Mouse (Mus musculus) lung, postnatal 0 days (tissue): ENCODE data around the gene Col8a2. TPM values are rescaled to one million over a fixed set of nuclear protein-coding genes. Genes with fewer than 3 reads are reported as not detected.

ENCODE experiments used
- ATAC-seq: fragments of 200-750 bp; cut with Nextera tagmentation; 2 replicates; pipeline ENCODE4 v1.8.0; 2017; ENCODE audit warnings: moderate library complexity
- DNase-seq: peaks from one replicate; pipeline ENCODE4 v3.0.0-alpha.2; 2016; ENCODE audit warnings: low spot score
- H3K27ac ChIP-seq: fragments of 300-500 bp; sonication (generic); 2 replicates; pipeline ENCODE4 v1.5.1; 2014; ENCODE audit warnings: antibody characterized with exemption, mild to moderate bottlenecking, low read length, mixed read lengths
- H3K27me3 ChIP-seq: fragments of 300-500 bp; sonication (generic); replicated peaks from 2 replicates; pipeline ENCODE4 v1.6.1; 2014; ENCODE audit warnings: low read length, mixed read lengths; ENCODE audit not compliant: insufficient read depth
- H3K36me3 ChIP-seq: fragments of 300-500 bp; sonication (generic); 2 replicates; pipeline ENCODE4 v1.6.1; 2014; ENCODE audit warnings: low read length, mixed read lengths; ENCODE audit not compliant: insufficient read depth
- H3K4me1 ChIP-seq: fragments of 300-500 bp; sonication (generic); 2 replicates; pipeline ENCODE4 v1.6.1; 2014; ENCODE audit warnings: antibody characterized with exemption, low read depth, low read length, mixed read lengths; ENCODE audit not compliant: insufficient read depth
- H3K4me2 ChIP-seq: fragments of 300-500 bp; sonication (generic); replicated peaks from 2 replicates; pipeline ENCODE4 v1.6.1; 2014; ENCODE audit warnings: low read depth, mild to moderate bottlenecking, low read length, moderate library complexity, mixed read lengths
- H3K4me3 ChIP-seq: fragments of 300-500 bp; sonication (generic); 2 replicates; pipeline ENCODE4 v1.5.1; 2014; ENCODE audit warnings: low read depth, low read length
- H3K9ac ChIP-seq: fragments of 300-500 bp; sonication (generic); replicated peaks from 2 replicates; pipeline ENCODE4 v1.6.1; 2014; ENCODE audit warnings: low read depth, mild to moderate bottlenecking
- H3K9me3 ChIP-seq: fragments of 300-500 bp; sonication (generic); 2 replicates; pipeline ENCODE4 v1.6.1; 2016; ENCODE audit warnings: low read length, mixed read lengths
- CTCF ChIP-seq: IDR thresholded peaks from 2 replicates; pipeline ENCODE4 v1.5.1; 2016; ENCODE audit warnings: antibody characterized with exemption, mild to moderate bottlenecking
- EP300 ChIP-seq: IDR thresholded peaks from 2 replicates; pipeline ENCODE4 v1.6.1; 2016; ENCODE audit warnings: antibody characterized with exemption, mild to moderate bottlenecking, control low read depth
- WGBS: fragments of 180-500 bp; shearing (Covaris S2); extraction: QIAGEN DNeasy Blood & Tissue Kit; methylation state at CpG from one replicate; pipeline ENCODE4 v1.1.7; 2014; 5-methylcytosine and 5-hydroxymethylcytosine counted together
- polyA plus RNA-seq: library from polyadenylated mRNA; unstranded; fragments of >200 nt; fragmentation: Nextera tagmentation; extraction: Ambion mirVana; gene quantifications from 2 replicates; pipeline ENCODE4 v1.2.1, GENCODE M21; 2015

The Col8a2 gene
- polyA plus RNA-seq, 1 experiment from 2014 or later: 1.4 TPM

- Histone ChIP-seq H3K27me3 (peaks cover 3% of the 10 kb centered on the region; the same call in 1 of the 2 replicates), H3K4me2 (no peak overlapping the region), H3K4me1 (peaks cover 10% of the 10 kb centered on the region; the same call in 1 of the 2 replicates), H3K9ac (no peak overlapping the region), H3K9me3 (no peaks in the 10 kb centered on the region), H3K36me3 (no peaks in the 10 kb centered on the region), H3K4me3 (no peak overlapping the region), H3K27ac (no peak overlapping the region)
- ATAC-seq (no peak), DNase-seq (no peak)
- no peak for TF ChIP-seq EP300
- TF ChIP-seq CTCF: no peak
- WGBS: 67% methylated on average over 6 of the region's 6 CpGs
Observed at GRCm38 (mm10) chr4:126295152-126295551, 8.6 kb downstream of the Col8a2 start.

DNA sequence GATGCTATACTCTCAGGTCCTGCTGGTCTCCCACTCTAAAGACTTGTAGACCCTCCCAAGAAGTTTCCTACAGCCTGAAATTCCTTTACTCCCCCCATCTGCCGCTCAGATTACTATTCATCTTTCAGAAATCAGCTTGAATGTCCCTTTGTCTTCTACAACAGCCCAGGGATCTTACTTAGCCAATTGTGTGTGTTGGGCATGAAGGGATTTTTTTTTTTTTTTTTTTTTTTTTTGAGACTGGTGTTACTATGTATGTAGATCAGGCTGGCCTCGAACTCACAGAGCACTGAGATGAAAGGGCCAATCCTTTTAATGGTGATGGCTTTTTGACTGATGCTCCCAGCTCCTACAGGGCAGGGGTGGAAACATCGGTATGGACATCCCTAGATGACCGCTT, 9.3 kb downstream of the Col8a2 start:
- Histone ChIP-seq H3K4me2 (no peak overlapping the region), H3K27ac (no peak overlapping the region), H3K36me3 (no peaks in the 10 kb centered on the region), H3K9me3 (no peaks in the 10 kb centered on the region), H3K27me3 (peaks cover 10% of the 10 kb centered on the region), H3K9ac (no peak overlapping the region), H3K4me1 (peaks cover 15% of the 10 kb centered on the region), H3K4me3 (no peak overlapping the region)
- TF ChIP-seq EP300 (no peak), CTCF (no peak)
- DNase-seq: no peak
- 43% methylated on average over 4 of the region's 4 CpGs for WGBS
- ATAC-seq: no peak

DNA sequence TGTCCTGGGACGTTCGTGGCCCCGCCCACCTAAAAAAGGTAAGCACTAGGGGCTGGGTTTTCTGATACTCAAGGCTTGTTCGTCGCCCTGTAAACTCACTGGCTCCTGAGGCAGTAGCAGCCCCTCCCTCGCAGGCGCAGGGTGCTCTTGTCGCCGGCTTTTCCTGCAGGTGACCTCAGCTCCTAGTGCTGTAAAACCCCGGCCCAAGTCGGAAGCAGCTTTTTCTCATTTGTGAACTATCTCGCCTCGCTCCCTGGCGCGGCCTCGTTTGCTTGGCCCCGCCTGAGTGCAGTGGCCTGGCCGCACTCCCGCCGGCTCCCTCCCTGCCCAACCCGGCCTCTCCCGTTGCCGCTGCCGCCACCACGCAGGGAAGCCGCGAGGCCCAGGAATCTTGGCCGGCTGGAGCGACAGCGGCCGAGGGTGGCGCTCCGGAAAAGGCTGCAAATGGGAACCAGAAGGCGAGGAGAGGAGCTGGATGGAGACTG, 10.1 kb downstream of the Col8a2 start:
- DNase-seq (peak; percentile 74), ATAC-seq (peak; percentile 80)
- Histone ChIP-seq H3K36me3 (no peaks in the 10 kb centered on the region), H3K9me3 (no peaks in the 10 kb centered on the region), H3K4me2 (peak overlapping the region; percentile 56), H3K4me3 (peak overlapping the region; percentile 21; the same call in 1 of the 2 replicates), H3K9ac (0 out of 2 replicates have a peak overlapping the region, but pooled peaks have one; percentile 32), H3K4me1 (peaks cover 22% of the 10 kb centered on the region), H3K27me3 (peaks cover 13% of the 10 kb centered on the region), H3K27ac (peak overlapping the region; percentile 51)
- WGBS: under 1% methylated on average over 33 of the region's 34 CpGs
- TF ChIP-seq CTCF: peak; percentile 51
- no peak for TF ChIP-seq EP300

GRCm38 (mm10) chr4:126300916-126301583, 14.5 kb downstream of the Col8a2 start:
- DNase-seq: no peak
- Histone ChIP-seq H3K4me2 (peak overlapping the region; percentile 54), H3K4me3 (peak overlapping the region; percentile 31), H3K27me3 (peaks cover 13% of the 10 kb centered on the region), H3K9me3 (no peaks in the 10 kb centered on the region), H3K9ac (no peak overlapping the region), H3K36me3 (no peaks in the 10 kb centered on the region), H3K4me1 (peaks cover 22% of the 10 kb centered on the region), H3K27ac (no peak overlapping the region)
- TF ChIP-seq CTCF (no peak), EP300 (no peak)
- 2% methylated on average over 32 of the region's 50 CpGs for WGBS
- ATAC-seq: peak; percentile 12; the same call in 1 of the 2 replicates

DNA sequence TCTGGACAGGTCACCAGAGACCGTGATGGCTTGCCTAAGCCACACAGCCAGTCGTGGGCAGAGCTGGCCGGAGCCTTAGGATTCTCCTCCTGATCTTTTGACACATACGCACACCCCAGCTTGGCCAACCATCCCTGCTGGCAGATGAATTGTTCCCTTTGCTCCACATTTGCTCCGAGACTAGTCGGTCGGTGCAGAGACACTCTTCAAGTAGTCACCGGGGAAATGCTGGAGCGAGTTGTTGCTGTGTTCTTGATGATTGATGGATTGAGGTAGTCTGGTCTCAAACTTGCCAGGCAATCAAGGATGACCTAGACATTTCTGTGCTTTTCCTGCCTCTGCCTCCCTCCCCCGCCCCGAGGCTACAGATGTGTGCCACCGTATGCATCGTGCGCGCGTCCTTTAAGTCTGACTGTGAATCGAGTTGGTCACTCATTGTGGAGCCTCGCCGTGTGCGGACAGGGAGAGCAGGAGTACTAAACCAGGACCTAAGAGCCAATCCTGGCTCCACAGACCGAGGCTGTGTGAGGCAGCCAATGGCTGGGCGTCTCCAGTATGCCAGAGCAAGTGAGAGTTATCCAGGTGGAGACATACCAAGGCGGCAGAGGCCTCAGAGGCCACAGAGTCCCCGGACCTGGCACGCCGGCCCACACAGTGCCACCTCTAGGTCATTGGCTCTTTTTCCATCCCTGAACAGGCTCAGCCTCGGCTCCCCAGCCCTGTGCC, 15.2 kb downstream of the Col8a2 start:
- ATAC-seq: peak; percentile 25; the same call in 1 of the 2 replicates
- H3K36me3 ChIP-seq: no peaks in the 10 kb centered on the region
- no peaks in the 10 kb centered on the region for H3K9me3 ChIP-seq
- WGBS: 9% methylated on average over 27 of the region's 27 CpGs
- H3K4me3 ChIP-seq: peak overlapping the region; percentile 31; the same call in 1 of the 2 replicates
- no peak for TF ChIP-seq CTCF
- no peak for TF ChIP-seq EP300
- no peak for DNase-seq
- peaks cover 13% of the 10 kb centered on the region for H3K27me3 ChIP-seq
- H3K27ac ChIP-seq: no peak overlapping the region
- no peak overlapping the region for H3K9ac ChIP-seq
- peak overlapping the region; percentile 54 for H3K4me2 ChIP-seq
- peaks cover 17% of the 10 kb centered on the region for H3K4me1 ChIP-seq

GRCm38 (mm10) chr4:126303877-126304276, 17.3 kb downstream of the Col8a2 start:
- Histone ChIP-seq H3K4me1 (peaks cover 12% of the 10 kb centered on the region), H3K27ac (no peak overlapping the region), H3K27me3 (peaks cover 13% of the 10 kb centered on the region), H3K4me3 (no peak overlapping the region), H3K36me3 (no peaks in the 10 kb centered on the region), H3K9me3 (no peaks in the 10 kb centered on the region), H3K9ac (no peak overlapping the region), H3K4me2 (no peak overlapping the region)
- 48% methylated on average over 4 of the region's 4 CpGs for WGBS
- TF ChIP-seq EP300 (no peak), CTCF (peak; percentile 53)
- DNase-seq (no peak), ATAC-seq (no peak)
